Mouse (Mus musculus) heart, adult 2 months (tissue): ENCODE measurements around the gene Prkcg.

Experiments used
- CTCF ChIP-seq: fragments of 200-600 bp; IDR thresholded peaks from 2 replicates; pipeline ENCODE4 v1.8.1; 2022; ENCODE audit warnings: antibody characterized with exemption, mild to moderate bottlenecking, moderate library complexity
- EP300 ChIP-seq: fragments of 200-500 bp; IDR thresholded peaks from 2 replicates; pipeline ENCODE4 v1.6.1; 2011; ENCODE audit warnings: low read depth, low read length, control low read depth; ENCODE audit not compliant: insufficient read depth
- POLR2A ChIP-seq: fragments of 200-500 bp; IDR thresholded peaks from 2 replicates; pipeline ENCODE4 v1.6.1; 2011; ENCODE audit warnings: mild to moderate bottlenecking, low read depth, low read length, control low read depth; ENCODE audit not compliant: insufficient read depth

DNA sequence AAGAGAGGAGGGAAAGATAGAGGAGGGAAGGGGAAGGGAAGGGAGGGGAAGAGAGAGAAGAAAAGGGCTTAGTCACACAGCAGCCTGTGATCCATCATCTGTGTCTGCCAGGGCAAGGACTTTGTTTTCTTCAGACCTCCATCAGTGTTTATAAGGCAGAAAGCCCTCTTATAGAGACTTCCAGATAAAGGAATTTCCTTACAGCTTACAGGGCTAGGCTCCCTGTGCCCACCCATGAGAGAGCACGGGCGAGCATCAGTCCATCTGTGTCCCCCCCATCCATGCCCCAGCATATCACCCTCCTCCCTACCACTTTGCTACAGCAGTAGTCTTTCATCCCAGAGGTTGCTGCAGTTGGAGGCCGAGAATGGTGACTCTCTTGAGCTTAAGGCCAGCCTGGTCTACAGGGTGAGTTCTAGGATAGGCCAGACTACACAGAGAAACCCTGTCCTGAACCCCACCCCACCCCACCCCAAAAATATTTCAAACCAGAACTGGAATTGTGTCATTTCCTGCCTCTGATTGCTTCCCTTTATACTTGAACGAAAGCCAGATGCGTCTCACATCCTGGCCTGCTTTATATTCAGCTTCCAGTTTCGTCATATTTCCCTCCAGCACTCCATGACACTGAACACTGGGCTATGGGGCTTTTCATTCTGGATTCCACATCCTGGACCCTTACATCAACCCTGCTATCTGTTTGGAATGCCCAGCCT lies 13.4 kb upstream of the Prkcg start:
- TF ChIP-seq EP300, result no peak
- TF ChIP-seq CTCF, result no peak
- TF ChIP-seq POLR2A, result no peak
